Mouse (Mus musculus) MEL (cell line): ENCODE measurements around the gene Tspan11. TPM values are rescaled to one million over a fixed set of nuclear protein-coding genes. Genes with fewer than 3 reads are reported as not detected.

Source experiments
- DNase-seq: peaks from one replicate; pipeline ENCODE4 v3.0.0; 2011; ENCODE audit warnings: low read depth, low spot score
- H3K27ac ChIP-seq: 2 replicates; pipeline ENCODE4 v1.5.1; 2012; ENCODE audit warnings: low read depth, mild to moderate bottlenecking, control low read depth, low read length, moderate library complexity; ENCODE audit not compliant: control insufficient read depth
- H3K27me3 ChIP-seq, 2 experiments: fragments of 150-350 bp in 1 of 2; sonication (generic) in 1 of 2; 2 replicates each; pipeline ENCODE4 v1.6.1; 2012; ENCODE audit warnings: low read length in 2 of 2, mild to moderate bottlenecking in 2 of 2, improper control_type of control experiment in 1 of 2, moderate library complexity in 1 of 2; ENCODE audit not compliant: insufficient read depth in 2 of 2, control insufficient read depth in 1 of 2
- H3K36me3 ChIP-seq, 2 experiments: 2 replicates each; pipeline ENCODE4 v1.6.1; 2012 to 2014; ENCODE audit warnings: low read length in 2 of 2, improper control_type of control experiment in 1 of 2, inconsistent platforms in 1 of 2, mild to moderate bottlenecking in 1 of 2; ENCODE audit not compliant: insufficient read depth in 2 of 2, control insufficient read depth in 1 of 2
- H3K4me1 ChIP-seq, 2 experiments: fragments of 150-350 bp in 1 of 2; sonication (generic) in 1 of 2; 2 replicates each; pipeline ENCODE4 v1.6.1; 2012; ENCODE audit warnings: low read length in 2 of 2, improper control_type of control experiment in 1 of 2, mild to moderate bottlenecking in 1 of 2; ENCODE audit not compliant: insufficient read depth in 2 of 2, control insufficient read depth in 1 of 2
- H3K4me3 ChIP-seq, 2 experiments: fragments of 150-350 bp in 1 of 2; sonication (generic) in 1 of 2; 2 replicates each; pipeline ENCODE4 v1.5.1; 2012; ENCODE audit warnings: low read depth in 2 of 2, low read length in 2 of 2, mild to moderate bottlenecking in 2 of 2, moderate library complexity in 2 of 2, control low read depth in 1 of 2, improper control_type of control experiment in 1 of 2; ENCODE audit not compliant: control insufficient read depth in 1 of 2, insufficient read depth in 1 of 2
- H3K79me2 ChIP-seq: 2 replicates; pipeline ENCODE4 v1.6.1; 2012; ENCODE audit warnings: mild to moderate bottlenecking, low read length, moderate library complexity; ENCODE audit not compliant: control insufficient read depth, poor library complexity, insufficient read depth
- H3K9ac ChIP-seq: 2 replicates; pipeline ENCODE4 v1.6.1; 2012; ENCODE audit warnings: low read depth, mild to moderate bottlenecking, control low read depth, low read length, moderate library complexity; ENCODE audit not compliant: control insufficient read depth, poor library complexity, severe bottlenecking
- H3K9me3 ChIP-seq: fragments of 150-350 bp; sonication (generic); replicated peaks from 2 replicates; pipeline ENCODE4 v1.6.1; 2012; ENCODE audit warnings: mild to moderate bottlenecking, low read length, improper control_type of control experiment, moderate library complexity; ENCODE audit not compliant: insufficient read depth
- BHLHE40 ChIP-seq: IDR thresholded peaks from 2 replicates; pipeline ENCODE4 v1.6.1; 2012; ENCODE audit warnings: low read depth, mild to moderate bottlenecking, inconsistent platforms, low read length, improper control_type of control experiment, borderline replicate concordance
- CHD2 ChIP-seq: IDR thresholded peaks from 2 replicates; pipeline ENCODE4 v1.6.1; 2011; ENCODE audit warnings: low read length, improper control_type of control experiment
- E2F4 ChIP-seq: IDR thresholded peaks from 2 replicates; pipeline ENCODE4 v1.6.1; 2011; ENCODE audit warnings: low read depth, low read length, improper control_type of control experiment, borderline replicate concordance
- EP300 ChIP-seq, 2 experiments: IDR thresholded peaks; 2 replicates each; pipeline ENCODE4 v1.6.1; 2011; ENCODE audit warnings: improper control_type of control experiment in 2 of 2, low read length in 2 of 2, low read depth in 1 of 2, mild to moderate bottlenecking in 1 of 2
- GABPA ChIP-seq: IDR thresholded peaks from 2 replicates; pipeline ENCODE4 v1.6.1; 2012; ENCODE audit warnings: low read depth, mild to moderate bottlenecking, inconsistent platforms, low read length, improper control_type of control experiment, moderate library complexity
- JUND ChIP-seq: IDR thresholded peaks from 2 replicates; pipeline ENCODE4 v1.6.1; 2011; ENCODE audit warnings: low read depth, mild to moderate bottlenecking, improper control_type of control experiment, low read length
- KAT2A ChIP-seq: conservative IDR thresholded peaks from 2 replicates; pipeline ENCODE4 v1.6.1; 2012; ENCODE audit warnings: low read depth, low read length, improper control_type of control experiment, inconsistent platforms
- MAZ ChIP-seq: IDR thresholded peaks from 2 replicates; pipeline ENCODE4 v1.6.1; 2012; ENCODE audit warnings: low read depth, mild to moderate bottlenecking, inconsistent platforms, low read length, improper control_type of control experiment
- MEF2A ChIP-seq: IDR thresholded peaks from 2 replicates; pipeline ENCODE4 v1.6.1; 2014; ENCODE audit warnings: low read depth, mild to moderate bottlenecking, inconsistent platforms, low read length, improper control_type of control experiment; ENCODE audit not compliant: poor library complexity, insufficient replicate concordance, severe bottlenecking; ENCODE audit errors: extremely low read depth
- MXI1 ChIP-seq: IDR thresholded peaks from 2 replicates; pipeline ENCODE4 v1.6.1; 2011; ENCODE audit warnings: mild to moderate bottlenecking, low read depth, low read length, improper control_type of control experiment
- MYB ChIP-seq: IDR thresholded peaks from 2 replicates; pipeline ENCODE4 v1.6.1; 2011; ENCODE audit warnings: mild to moderate bottlenecking, low read depth, low read length, improper control_type of control experiment
- MYC ChIP-seq: IDR thresholded peaks from 2 replicates; pipeline ENCODE4 v1.6.1; 2011; ENCODE audit warnings: low read depth, mild to moderate bottlenecking, low read length, improper control_type of control experiment, moderate library complexity
- NELFE ChIP-seq: IDR thresholded peaks from 2 replicates; pipeline ENCODE4 v1.6.1; 2011; ENCODE audit warnings: low read depth, low read length, improper control_type of control experiment
- POLR2AphosphoS2 ChIP-seq: IDR thresholded peaks from 2 replicates; pipeline ENCODE4 v1.6.1; 2011; ENCODE audit warnings: low read length, improper control_type of control experiment
- POLR2AphosphoS5 ChIP-seq: IDR thresholded peaks from 2 replicates; pipeline ENCODE4 v1.6.1; 2012; ENCODE audit warnings: low read depth, borderline replicate concordance, mild to moderate bottlenecking, inconsistent platforms, low read length, moderate library complexity, mixed read lengths
- RAD21 ChIP-seq: IDR thresholded peaks from 2 replicates; pipeline ENCODE4 v1.6.1; 2011; ENCODE audit warnings: mild to moderate bottlenecking, low read depth, low read length, improper control_type of control experiment
- RCOR1 ChIP-seq: IDR thresholded peaks from 2 replicates; pipeline ENCODE4 v1.6.1; 2012; ENCODE audit warnings: low read depth, mild to moderate bottlenecking, inconsistent platforms, low read length, improper control_type of control experiment
- SIN3A ChIP-seq: IDR thresholded peaks from 2 replicates; pipeline ENCODE4 v1.6.1; 2012; ENCODE audit warnings: low read length, improper control_type of control experiment, inconsistent platforms
- TAL1 ChIP-seq: IDR thresholded peaks from 2 replicates; pipeline ENCODE4 v1.6.1; 2012; ENCODE audit warnings: mild to moderate bottlenecking, inconsistent platforms, low read length, moderate library complexity, mixed read lengths
- TCF12 ChIP-seq: IDR thresholded peaks from 2 replicates; pipeline ENCODE4 v1.6.1; 2014; ENCODE audit warnings: low read depth, mild to moderate bottlenecking, inconsistent platforms, low read length, improper control_type of control experiment, moderate library complexity
- USF1 ChIP-seq: IDR thresholded peaks from 2 replicates; pipeline ENCODE4 v1.6.1; 2014; ENCODE audit warnings: low read depth, mild to moderate bottlenecking, inconsistent platforms, low read length, improper control_type of control experiment, moderate library complexity
- USF2 ChIP-seq, 2 experiments: IDR thresholded peaks; 2 replicates each; pipeline ENCODE4 v1.6.1; 2011 to 2012; ENCODE audit warnings: improper control_type of control experiment in 2 of 2, low read length in 2 of 2, borderline replicate concordance in 1 of 2, inconsistent platforms in 1 of 2, low read depth in 1 of 2, mild to moderate bottlenecking in 1 of 2; ENCODE audit not compliant: insufficient read depth in 1 of 2
- ZC3H11A ChIP-seq: IDR thresholded peaks from 2 replicates; pipeline ENCODE4 v1.6.1; 2012; ENCODE audit warnings: low read depth, mild to moderate bottlenecking, inconsistent platforms, low read length, improper control_type of control experiment
- ZMIZ1 ChIP-seq: IDR thresholded peaks from 2 replicates; pipeline ENCODE4 v1.6.1; 2012; ENCODE audit warnings: low read depth, mild to moderate bottlenecking, inconsistent platforms, low read length, improper control_type of control experiment, moderate library complexity
- polyA plus RNA-seq, 2 experiments: library from polyadenylated mRNA; stranded (reverse) in 1 of 2; unstranded in 1 of 2; fragments of >175 nt in 1 of 2; fragments of >200 nt in 1 of 2; gene quantifications; 2 replicates each; pipeline versions ENCODE4 v1.2.1 to v1.2.4; 2012; ENCODE audit warnings: low replicate concordance in 2 of 2, low read depth in 1 of 2; ENCODE audit not compliant: insufficient read length in 2 of 2, insufficient read depth in 1 of 2, missing spikeins in 1 of 2
- total RNA-seq: library from RNA; depleted of rRNA; stranded (reverse); fragments of 300-350 nt; gene quantifications from 2 replicates; pipeline ENCODE4 v1.2.3, GENCODE M21; 2012

Gene Tspan11
- total and polyA plus RNA-seq, 3 experiments = not detected

DNA sequence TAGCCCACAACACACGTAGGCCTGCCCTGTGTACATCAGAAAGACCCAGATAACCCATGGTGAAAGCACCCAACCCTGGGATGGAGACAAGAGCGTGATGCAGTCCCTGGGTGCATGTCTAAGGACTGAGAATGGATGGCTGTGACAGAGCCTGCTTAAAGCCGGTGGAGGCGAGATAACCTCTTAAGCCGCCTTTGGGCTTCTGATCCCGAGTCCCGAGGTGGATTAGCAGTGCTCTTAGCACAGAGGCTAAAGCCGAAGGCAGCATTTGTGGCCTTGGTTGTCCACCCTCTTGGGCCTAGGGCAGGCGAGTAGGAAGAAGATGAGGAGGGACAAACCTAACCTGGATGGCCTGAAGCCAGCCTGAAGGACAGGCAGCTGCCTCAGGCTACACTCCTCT lies 61.3 kb downstream of the Tspan11 start:
- no peaks in the 10 kb centered on the region for H3K9me3 ChIP-seq
- H3K4me1 ChIP-seq = no peaks in the 10 kb centered on the region
- TF ChIP-seq TAL1 (no peak), GABPA (no peak), POLR2AphosphoS5 (no peak)
- H3K36me3 ChIP-seq = no peaks in the 10 kb centered on the region
- no peak overlapping the region for H3K27ac ChIP-seq
- H3K9ac ChIP-seq = no peak overlapping the region
- DNase-seq = no peak
- H3K27me3 ChIP-seq = no peaks in the 10 kb centered on the region
- H3K79me2 ChIP-seq = no peaks in the 10 kb centered on the region
- H3K4me3 ChIP-seq = no peak overlapping the region

DNA sequence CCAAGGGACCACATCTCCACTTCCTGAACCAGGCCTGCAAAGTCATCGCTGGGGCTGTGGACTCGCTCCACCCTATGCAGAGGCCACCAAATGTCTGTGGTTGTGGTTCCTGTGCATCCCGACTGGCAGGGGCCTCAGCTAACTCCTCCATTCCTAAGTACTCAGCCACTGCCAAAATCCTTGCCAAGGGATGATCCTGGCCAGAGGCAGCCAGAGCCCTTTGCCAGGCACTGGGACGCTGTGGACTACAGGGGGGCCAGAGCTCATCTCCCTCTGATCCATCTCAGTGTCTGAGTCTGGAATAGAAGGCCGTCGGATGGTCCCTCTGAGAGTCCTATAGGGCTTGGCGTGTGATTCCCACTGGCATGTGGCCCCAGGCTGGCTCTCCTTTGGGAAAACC lies 62.5 kb downstream of the Tspan11 start:
- H3K27me3 ChIP-seq = no peaks in the 10 kb centered on the region
- no peaks in the 10 kb centered on the region for H3K79me2 ChIP-seq
- DNase-seq = no peak
- no peaks in the 10 kb centered on the region for H3K4me1 ChIP-seq
- no peak overlapping the region for H3K9ac ChIP-seq
- TF ChIP-seq USF1 = no peak
- TF ChIP-seq MYC = no peak
- no peak for TF ChIP-seq SIN3A
- no peak for TF ChIP-seq RAD21
- TF ChIP-seq EP300 (IDR thresholded peaks at IDR 0.05; ENCODE audit: low read depth in 1 of 2, low read length in 2 of 2) = no peak
- TF ChIP-seq RCOR1 = no peak
- TF ChIP-seq MXI1 = no peak
- TF ChIP-seq, all 39 proteins: peak for 0
- Histone ChIP-seq H3K4me3 (no peak overlapping the region), H3K9me3 (no peaks in the 10 kb centered on the region), H3K36me3 (no peaks in the 10 kb centered on the region), H3K27ac (no peak overlapping the region)

DNA sequence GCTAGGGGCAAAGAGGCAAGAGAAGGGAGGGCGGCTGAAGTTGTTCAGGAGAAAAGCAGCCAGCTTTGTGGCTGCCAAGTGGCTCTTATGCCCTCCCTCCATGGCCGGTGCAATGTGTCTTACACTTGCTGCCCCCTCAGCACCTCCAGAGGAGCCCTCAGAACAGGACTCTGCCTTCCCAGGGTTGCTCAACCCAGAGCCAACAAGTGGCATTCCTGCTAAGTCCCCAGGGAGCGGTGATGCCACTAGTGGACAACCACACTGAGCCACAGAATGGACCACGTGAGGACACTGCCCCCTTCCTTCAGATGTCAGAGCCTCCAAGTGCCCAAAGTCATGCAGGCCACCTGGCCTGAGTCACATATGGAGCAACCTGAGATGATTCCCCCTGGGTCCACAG lies 65.7 kb downstream of the Tspan11 start:
- no peak for TF ChIP-seq EP300 (IDR thresholded peaks at IDR 0.05; ENCODE audit: low read depth in 1 of 2, low read length in 2 of 2)
- no peak for TF ChIP-seq MAZ
- TF ChIP-seq RCOR1 = no peak
- TF ChIP-seq JUND = no peak
- no peak for TF ChIP-seq GABPA
- TF ChIP-seq MYB = no peak
- no peak for TF ChIP-seq ZC3H11A
- no peak for TF ChIP-seq NELFE
- no peak for TF ChIP-seq KAT2A
- no peak for TF ChIP-seq MEF2A
- no peak for TF ChIP-seq USF2 (IDR thresholded peaks at IDR 0.05; ENCODE audit: borderline replicate concordance in 1 of 2, insufficient read depth in 1 of 2, low read depth in 1 of 2, low read length in 2 of 2)
- TF ChIP-seq BHLHE40 = no peak
- TF ChIP-seq POLR2AphosphoS2 = no peak
- TF ChIP-seq MYC = no peak
- TF ChIP-seq E2F4 = no peak
- no peak for TF ChIP-seq ZMIZ1
- TF ChIP-seq TCF12 = no peak
- TF ChIP-seq CHD2 = no peak
- TF ChIP-seq POLR2AphosphoS5 = no peak
- TF ChIP-seq, all 39 proteins: peak for 0
- H3K9ac ChIP-seq = no peak overlapping the region
- H3K4me3 ChIP-seq = no peak overlapping the region
- no peaks in the 10 kb centered on the region for H3K9me3 ChIP-seq
- H3K79me2 ChIP-seq = no peaks in the 10 kb centered on the region
- H3K27me3 ChIP-seq = no peaks in the 10 kb centered on the region
- no peaks in the 10 kb centered on the region for H3K36me3 ChIP-seq
- H3K27ac ChIP-seq = no peak overlapping the region
- no peaks in the 10 kb centered on the region for H3K4me1 ChIP-seq
- DNase-seq = no peak
